Mouse (Mus musculus) kidney, adult 2 months (tissue): ENCODE measurements around the gene Phlda1. TPM values are rescaled to one million over a fixed set of nuclear protein-coding genes. Genes with fewer than 3 reads are reported as not detected.

Source experiments
- DNase-seq: peaks from one replicate; pipeline ENCODE4 v3.0.0; 2021
- H3K27ac ChIP-seq: fragments of 200-500 bp; 2 replicates; pipeline ENCODE4 v1.5.1; 2012; ENCODE audit warnings: low read depth, low read length, control low read depth, inconsistent platforms; ENCODE audit not compliant: insufficient read depth
- H3K27me3 ChIP-seq: fragments of 200-500 bp; replicated peaks from 2 replicates; pipeline ENCODE4 v1.6.1; 2012; ENCODE audit warnings: mild to moderate bottlenecking, moderate library complexity, low read length, inconsistent platforms; ENCODE audit not compliant: control insufficient read depth, insufficient read depth
- H3K36me3 ChIP-seq: fragments of 200-500 bp; 2 replicates; pipeline ENCODE4 v1.6.1; 2012; ENCODE audit warnings: mild to moderate bottlenecking, moderate library complexity, low read length, inconsistent platforms; ENCODE audit not compliant: control insufficient read depth, insufficient read depth
- H3K4me1 ChIP-seq: fragments of 200-500 bp; 2 replicates; pipeline ENCODE4 v1.6.1; 2011; ENCODE audit warnings: low read length; ENCODE audit not compliant: control insufficient read depth, insufficient read depth
- H3K4me3 ChIP-seq: fragments of 200-500 bp; 2 replicates; pipeline ENCODE4 v1.5.1; 2011; ENCODE audit warnings: mild to moderate bottlenecking, low read depth, low read length, control low read depth; ENCODE audit not compliant: insufficient read depth
- CTCF ChIP-seq: fragments of 200-500 bp; conservative IDR thresholded peaks from 2 replicates; pipeline ENCODE4 v1.5.1; 2011; ENCODE audit warnings: low read depth, mild to moderate bottlenecking, control low read depth, low read length, moderate library complexity, mixed read lengths; ENCODE audit not compliant: insufficient read depth, insufficient read length
- POLR2A ChIP-seq: fragments of 200-500 bp; IDR thresholded peaks from one replicate; pipeline ENCODE4 v1.6.1; 2011; ENCODE audit warnings: low read depth, low read length, control low read depth
- WGBS: fragments of 180-500 bp; shearing (Covaris S2); methylation state at CpG from one replicate; pipeline ENCODE4 v1.1.7; 2018; 5-methylcytosine and 5-hydroxymethylcytosine counted together
- polyA plus RNA-seq: library from polyadenylated mRNA; depleted of rRNA; stranded (reverse); fragments of >200 nt; gene quantifications from 2 replicates; pipeline ENCODE4 v1.2.3, GENCODE M21; 2012

The Phlda1 gene
- polyA plus RNA-seq, 1 experiment: 9.5 TPM

DNA sequence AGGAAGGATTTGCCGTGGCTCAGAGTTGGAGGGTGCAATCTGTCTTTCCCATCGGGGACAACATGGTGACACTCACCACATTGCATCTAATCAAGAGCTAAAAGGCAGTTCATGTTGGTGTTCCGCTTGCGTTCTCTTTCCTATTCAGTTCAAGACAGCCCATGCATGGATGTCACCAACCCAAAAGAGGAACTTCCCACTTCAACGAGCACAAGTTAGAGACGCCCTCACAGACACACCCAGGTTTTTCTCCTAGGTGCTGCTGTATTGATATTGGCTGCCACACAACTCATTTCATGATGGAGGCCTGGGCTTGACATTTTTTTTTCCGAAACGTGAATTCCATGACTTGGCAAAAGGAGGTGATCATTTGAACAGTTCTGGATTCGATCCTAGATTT, 34.9 kb upstream of the Phlda1 start:
- Histone ChIP-seq H3K4me1 (no peaks in the 10 kb centered on the region), H3K4me3 (no peak overlapping the region), H3K27me3 (no peaks in the 10 kb centered on the region), H3K36me3 (no peaks in the 10 kb centered on the region), H3K27ac (no peak overlapping the region)
- TF ChIP-seq POLR2A: no peak
- TF ChIP-seq CTCF: no peak
- WGBS: 81% methylated on average over 9 of the region's 9 CpGs
- DNase-seq: no peak

DNA sequence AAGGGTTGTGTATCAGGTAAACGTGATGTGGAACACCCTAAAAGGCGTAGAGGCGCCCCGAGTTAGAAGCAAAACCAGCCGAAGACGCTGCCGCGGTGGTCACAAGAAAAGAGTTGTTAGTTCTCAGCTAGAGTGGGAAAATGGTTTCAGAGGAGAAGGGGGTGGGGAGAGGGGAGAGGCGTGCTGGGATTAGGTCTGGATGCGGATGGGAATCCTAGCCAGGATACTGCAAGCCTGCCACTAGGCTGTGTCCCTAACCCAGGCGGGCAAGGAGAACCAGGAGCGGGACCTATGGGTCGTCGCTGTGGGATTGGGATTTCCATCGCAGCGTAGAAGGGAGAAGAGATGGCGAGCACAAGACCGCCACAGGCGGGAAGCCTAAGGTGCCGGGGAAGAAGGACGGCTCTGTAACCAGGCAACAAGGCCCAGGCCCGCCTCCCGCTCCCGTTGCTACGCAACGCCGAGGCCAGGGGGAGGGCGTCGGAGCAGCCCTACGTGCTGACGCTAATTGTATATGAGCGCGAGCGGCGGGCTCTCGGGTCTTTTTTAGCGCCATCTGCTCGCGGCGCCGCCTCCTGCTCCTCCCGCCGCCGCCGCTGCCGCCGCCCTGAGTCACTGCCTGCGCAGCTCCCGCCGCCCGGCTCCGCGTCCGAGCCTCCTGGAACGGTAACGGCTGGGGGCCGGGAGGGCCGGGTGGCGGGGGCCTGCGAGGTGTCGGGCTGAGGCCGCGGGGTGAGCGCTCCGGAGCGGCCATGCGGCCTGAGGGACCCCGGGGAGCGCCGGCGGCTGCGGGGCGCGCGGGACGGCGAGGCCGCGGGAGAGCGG, 33.2 kb upstream of the Phlda1 start, which contains the start of gene Nap1l1:
Gene Nap1l1 (plus strand): TSS at position 538 of the 825 bp plus-strand sequence.
- Histone ChIP-seq H3K36me3 (no peaks in the 10 kb centered on the region), H3K4me1 (peaks cover 4% of the 10 kb centered on the region; the same call in 1 of the 2 replicates), H3K27ac (no peak within 1 kb of the TSS), H3K27me3 (no peaks in the 10 kb centered on the region), H3K4me3 (peak within 1 kb of the TSS; percentile 67)
- WGBS: 2% methylated on average over 79 of the region's 80 CpGs
- DNase-seq: peak; percentile 98
- TF ChIP-seq POLR2A (peak; percentile 45), CTCF (no peak)

DNA sequence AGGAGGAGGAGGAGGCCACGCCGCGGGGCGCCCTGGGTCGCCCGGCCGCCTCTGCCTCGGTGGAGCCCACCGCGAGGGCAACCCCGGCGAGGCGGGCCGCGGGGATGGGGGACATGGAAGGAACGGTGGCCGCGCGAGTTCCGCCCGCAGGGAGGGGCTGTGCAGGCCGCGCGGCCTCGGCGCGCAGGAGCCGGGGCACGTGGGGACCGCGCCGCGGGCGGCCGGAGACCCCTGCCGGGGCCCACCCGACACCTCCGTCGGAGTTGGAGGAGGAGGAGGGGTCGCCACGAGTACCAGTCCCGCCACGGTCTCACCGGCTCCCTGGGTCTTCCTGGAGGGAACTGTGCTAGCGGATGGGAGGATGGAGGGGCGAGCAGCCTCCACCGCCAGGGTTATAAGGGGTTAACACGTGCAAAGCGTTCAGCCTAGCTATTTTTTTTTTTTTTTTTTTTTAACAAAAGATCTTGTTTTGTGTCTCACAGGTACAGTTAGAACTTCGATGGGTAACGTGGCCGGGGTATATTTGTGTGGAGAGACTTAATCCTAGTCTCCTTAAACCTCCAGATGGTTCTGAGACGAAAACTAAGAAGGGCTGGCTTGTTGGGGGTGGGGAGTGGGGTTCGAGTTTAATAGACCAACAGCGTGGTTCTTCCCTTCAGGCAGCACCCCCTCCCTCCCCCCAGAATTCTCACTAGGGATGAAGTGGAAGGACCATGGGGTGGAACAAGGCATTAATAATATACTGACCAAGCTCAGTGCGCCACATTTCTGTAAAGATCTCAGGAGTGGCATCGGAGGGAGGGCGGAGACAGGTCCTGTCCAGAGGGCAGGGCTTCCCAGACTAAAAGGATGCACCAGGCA, 32.3 kb upstream of the Phlda1 start:
- peaks cover 4% of the 10 kb centered on the region; the same call in 1 of the 2 replicates for H3K4me1 ChIP-seq
- peak overlapping the region; percentile 67 for H3K4me3 ChIP-seq
- TF ChIP-seq CTCF (no peak), POLR2A (no peak)
- no peak overlapping the region for H3K27ac ChIP-seq
- 1% methylated on average over 57 of the region's 58 CpGs for WGBS
- peak; percentile 51 for DNase-seq
- no peaks in the 10 kb centered on the region for H3K27me3 ChIP-seq
- no peaks in the 10 kb centered on the region for H3K36me3 ChIP-seq

DNA sequence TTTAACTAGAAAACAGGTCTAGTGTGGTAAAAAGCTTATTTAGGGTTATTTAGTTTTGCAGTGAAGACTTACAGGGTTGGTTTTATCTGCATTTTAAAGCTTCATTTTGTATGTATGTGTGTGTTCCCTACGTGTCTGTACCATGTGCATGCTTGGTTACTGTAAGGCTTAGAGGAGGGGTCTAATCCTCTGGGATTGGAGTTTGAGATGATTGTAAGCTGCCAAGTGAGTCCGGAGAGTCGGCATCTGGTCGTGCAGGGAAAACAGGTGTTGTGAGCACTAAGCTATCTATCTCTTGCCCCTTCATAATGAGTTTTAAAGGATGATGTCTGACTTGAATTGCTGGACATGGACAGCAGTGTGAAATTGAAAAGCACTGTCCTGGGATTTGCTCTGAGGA, 29.8 kb upstream of the Phlda1 start:
- no peaks in the 10 kb centered on the region for H3K36me3 ChIP-seq
- no peaks in the 10 kb centered on the region for H3K27me3 ChIP-seq
- H3K4me1 ChIP-seq: peaks cover 6% of the 10 kb centered on the region; the same call in 1 of the 2 replicates
- no peak for DNase-seq
- no peak overlapping the region for H3K4me3 ChIP-seq
- H3K27ac ChIP-seq: peak overlapping the region; percentile 60; the same call in 1 of the 2 replicates
- WGBS: 60% methylated on average over 4 of the region's 4 CpGs
- TF ChIP-seq POLR2A (no peak), CTCF (no peak)

DNA sequence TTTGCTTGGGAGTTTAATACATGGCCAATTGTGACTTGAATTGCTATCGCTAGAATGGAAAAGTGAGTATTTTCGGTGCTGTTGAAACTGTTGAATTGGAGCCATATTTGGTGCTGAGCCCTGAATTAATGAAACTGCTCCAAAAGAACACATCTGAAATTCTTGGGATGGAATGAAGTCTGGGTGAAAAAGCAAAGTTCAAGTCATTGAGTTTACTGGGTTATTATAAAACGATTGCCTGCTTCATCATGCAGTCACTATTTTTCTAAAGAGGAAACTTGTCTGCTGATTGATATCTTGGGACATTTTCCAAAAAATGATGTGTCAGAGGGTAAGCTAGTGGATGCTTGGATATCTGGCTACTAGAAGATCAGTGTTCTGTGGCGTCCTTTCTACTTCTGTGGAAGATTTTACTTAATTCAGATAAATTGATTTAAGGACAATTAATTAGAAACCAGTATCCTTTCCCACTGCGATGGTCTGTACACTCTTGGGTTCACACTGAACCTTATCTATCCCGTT, 29.0 kb upstream of the Phlda1 start:
- Histone ChIP-seq H3K36me3 (peaks cover 1% of the 10 kb centered on the region; the same call in 1 of the 2 replicates), H3K27me3 (no peaks in the 10 kb centered on the region), H3K27ac (peak overlapping the region; percentile 60; the same call in 1 of the 2 replicates), H3K4me3 (no peak overlapping the region), H3K4me1 (peaks cover 6% of the 10 kb centered on the region; the same call in 1 of the 2 replicates)
- no peak for TF ChIP-seq CTCF
- no peak for TF ChIP-seq POLR2A
- WGBS: 56% methylated on average over 6 of the region's 6 CpGs
- DNase-seq: peak; percentile 70

DNA sequence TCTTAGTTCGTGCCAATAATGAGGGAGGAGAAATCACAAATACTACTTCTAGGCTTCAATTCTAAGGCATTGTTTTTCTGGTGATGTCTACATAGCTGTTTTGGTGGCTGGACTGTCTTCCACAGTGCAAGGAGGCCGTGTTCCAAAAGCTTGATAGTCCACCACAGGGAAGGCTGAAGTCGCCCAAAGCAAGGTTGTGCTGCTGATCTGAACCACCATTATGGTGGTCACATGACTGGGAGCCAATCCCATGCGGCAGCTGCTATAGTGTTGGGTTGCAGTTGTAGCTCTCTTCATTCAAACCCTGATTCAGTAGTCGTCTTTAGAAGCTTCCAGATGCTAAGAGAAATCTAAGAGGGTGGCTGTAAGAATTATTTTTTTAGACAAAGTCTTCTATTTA, 26.5 kb upstream of the Phlda1 start:
- Histone ChIP-seq H3K4me3 (no peak overlapping the region), H3K36me3 (peaks cover 2% of the 10 kb centered on the region; the same call in 1 of the 2 replicates), H3K27ac (no peak overlapping the region), H3K27me3 (no peaks in the 10 kb centered on the region), H3K4me1 (peaks cover 13% of the 10 kb centered on the region)
- TF ChIP-seq CTCF: no peak
- no peak for TF ChIP-seq POLR2A
- no peak for DNase-seq
- WGBS: 85% methylated on average over 5 of the region's 5 CpGs
